Mouse (Mus musculus): ENCODE measurements at regions not wholly inside any gene's neighbourhood (a gene's known extent, or its start where the extent isn't known, plus 50 kb on each side); places are given as distances from the start of the nearest gene placed in this dataset.

DNA sequence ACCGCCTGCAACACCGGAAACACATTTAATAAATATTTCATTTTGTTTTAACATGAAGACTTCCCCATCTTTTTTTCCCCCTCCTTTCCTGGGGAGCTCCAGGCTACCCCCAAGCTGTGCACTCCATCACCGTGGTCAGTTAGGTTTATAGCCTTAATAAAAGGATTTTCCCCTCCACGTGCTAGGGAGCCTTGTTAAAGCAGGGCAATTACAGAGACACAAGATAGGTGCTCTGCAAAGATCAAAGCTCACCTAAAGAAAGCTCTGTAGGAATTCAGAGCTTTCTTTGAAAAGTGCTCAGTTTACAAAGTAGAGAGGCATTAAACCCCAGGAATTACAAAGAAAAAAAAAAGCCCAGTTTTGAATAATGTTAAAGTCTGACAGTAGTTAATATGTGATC is 61.6 kb upstream of the Etaa1 start:
- H3K27ac ChIP-seq (ENCODE audit: low read depth): no peak overlapping the region
- no peak overlapping the region for H3K4me3 ChIP-seq (ENCODE audit: low read depth, low read length)
- WGBS (ENCODE audit: insufficient replicate concordance): 46% methylated on average over 4 of the region's 4 CpGs
- no peak overlapping the region for H3K9ac ChIP-seq (replicated peaks)
- ATAC-seq (no peak), DNase-seq (no peak)
- TF ChIP-seq EP300 (IDR thresholded peaks at IDR 0.05; ENCODE audit: low read depth): no peak
- TF ChIP-seq CTCF (IDR thresholded peaks at IDR 0.05; ENCODE audit: low read depth): no peak
- no peaks in the 10 kb centered on the region for H3K36me3 ChIP-seq (replicated peaks; ENCODE audit: insufficient read depth, low read length)
- H3K4me1 ChIP-seq (ENCODE audit: insufficient read depth): no peaks in the 10 kb centered on the region; the same call in 1 of the 2 replicates
- H3K27me3 ChIP-seq (ENCODE audit: insufficient read depth, low read length): no peaks in the 10 kb centered on the region
- no peaks in the 10 kb centered on the region for H3K9me3 ChIP-seq (ENCODE audit: low read length)
- no peak overlapping the region for H3K4me2 ChIP-seq (ENCODE audit: low read depth, low read length)

- Histone ChIP-seq H3K4me3 (ENCODE audit: low read depth, low read length) (no peak overlapping the region), H3K4me1 (ENCODE audit: insufficient read depth) (no peaks in the 10 kb centered on the region; the same call in 1 of the 2 replicates), H3K27ac (ENCODE audit: low read depth) (no peak overlapping the region), H3K9me3 (ENCODE audit: low read length) (no peaks in the 10 kb centered on the region), H3K36me3 (replicated peaks; ENCODE audit: insufficient read depth, low read length) (no peaks in the 10 kb centered on the region), H3K4me2 (ENCODE audit: low read depth, low read length) (no peak overlapping the region), H3K27me3 (ENCODE audit: insufficient read depth, low read length) (no peaks in the 10 kb centered on the region), H3K9ac (replicated peaks) (no peak overlapping the region)
- 31% methylated on average over 9 of the region's 9 CpGs for WGBS (ENCODE audit: insufficient replicate concordance)
- no peak for DNase-seq
- TF ChIP-seq EP300 (IDR thresholded peaks at IDR 0.05; ENCODE audit: low read depth): no peak
- TF ChIP-seq CTCF (IDR thresholded peaks at IDR 0.05; ENCODE audit: low read depth): no peak
- ATAC-seq: no peak
Measured at GRCm38 (mm10) chr11:18014610-18015009, 60.9 kb upstream of the Etaa1 start.

DNA sequence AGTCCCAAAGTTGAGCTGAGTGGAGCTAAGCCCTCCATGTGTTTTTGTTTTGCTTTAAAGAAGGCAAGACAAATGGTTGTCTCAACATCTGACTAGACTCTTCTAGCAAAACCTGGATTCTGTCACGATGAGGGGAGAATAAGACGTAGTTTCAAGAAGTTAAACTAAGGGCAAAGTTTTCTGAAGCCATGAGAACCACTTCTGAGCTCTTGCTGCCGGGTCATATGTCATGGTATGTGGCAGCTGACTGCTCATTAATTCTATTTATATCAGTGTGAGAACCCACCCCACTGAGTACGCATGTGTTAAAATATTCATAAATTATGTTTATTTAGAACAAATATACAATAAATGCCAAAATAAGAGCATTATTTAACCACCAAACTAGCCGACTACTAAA is 58.4 kb upstream of the Etaa1 start:
- TF ChIP-seq CTCF (IDR thresholded peaks at IDR 0.05; ENCODE audit: low read depth): no peak
- no peak for TF ChIP-seq EP300 (IDR thresholded peaks at IDR 0.05; ENCODE audit: low read depth)
- DNase-seq: no peak
- no peaks in the 10 kb centered on the region; the same call in 1 of the 2 replicates for H3K4me1 ChIP-seq (ENCODE audit: insufficient read depth)
- H3K36me3 ChIP-seq (replicated peaks; ENCODE audit: insufficient read depth, low read length): no peaks in the 10 kb centered on the region
- no peaks in the 10 kb centered on the region for H3K9me3 ChIP-seq (ENCODE audit: low read length)
- no peak overlapping the region for H3K4me3 ChIP-seq (ENCODE audit: low read depth, low read length)
- 62% methylated on average over 5 of the region's 5 CpGs for WGBS (ENCODE audit: insufficient replicate concordance)
- H3K9ac ChIP-seq (replicated peaks): no peak overlapping the region
- H3K27ac ChIP-seq (ENCODE audit: low read depth): no peak overlapping the region
- no peak overlapping the region for H3K4me2 ChIP-seq (ENCODE audit: low read depth, low read length)
- no peaks in the 10 kb centered on the region for H3K27me3 ChIP-seq (ENCODE audit: insufficient read depth, low read length)
- ATAC-seq: no peak

DNA sequence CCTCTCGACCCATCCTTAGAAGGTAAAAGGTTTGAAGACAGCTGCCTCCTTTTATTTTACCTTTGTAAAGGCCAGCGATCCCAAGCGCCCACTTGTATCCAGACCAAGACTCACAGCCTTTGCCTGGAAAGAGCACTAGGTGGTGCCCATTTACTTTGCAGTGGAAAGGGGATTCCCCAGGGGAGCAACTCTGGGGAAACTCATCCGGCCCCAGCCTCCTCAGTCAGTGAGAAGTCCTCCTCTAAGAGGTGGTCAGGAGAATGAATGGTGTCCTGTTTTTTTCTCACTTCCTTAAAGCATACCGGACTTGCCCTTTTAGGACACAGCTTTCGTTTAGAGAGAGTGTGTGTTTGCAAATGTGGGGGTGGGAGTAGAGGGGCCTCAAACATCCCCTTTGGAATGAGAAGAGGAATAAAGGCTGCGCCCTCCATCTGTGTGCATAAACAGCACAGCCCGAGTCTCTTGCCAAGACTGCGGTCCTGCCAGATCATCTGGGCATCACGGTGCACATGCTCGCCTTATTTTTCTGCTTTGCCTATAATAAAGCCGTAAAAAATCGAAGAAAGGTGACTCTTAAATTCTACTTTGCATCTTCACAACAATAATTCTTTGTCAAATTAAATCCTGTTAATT is 57.5 kb upstream of the Etaa1 start:
- 16% methylated on average over 13 of the region's 13 CpGs for WGBS (ENCODE audit: insufficient replicate concordance)
- ATAC-seq: no peak
- peak overlapping the region; percentile 40 for H3K4me2 ChIP-seq (ENCODE audit: low read depth, low read length)

DNA sequence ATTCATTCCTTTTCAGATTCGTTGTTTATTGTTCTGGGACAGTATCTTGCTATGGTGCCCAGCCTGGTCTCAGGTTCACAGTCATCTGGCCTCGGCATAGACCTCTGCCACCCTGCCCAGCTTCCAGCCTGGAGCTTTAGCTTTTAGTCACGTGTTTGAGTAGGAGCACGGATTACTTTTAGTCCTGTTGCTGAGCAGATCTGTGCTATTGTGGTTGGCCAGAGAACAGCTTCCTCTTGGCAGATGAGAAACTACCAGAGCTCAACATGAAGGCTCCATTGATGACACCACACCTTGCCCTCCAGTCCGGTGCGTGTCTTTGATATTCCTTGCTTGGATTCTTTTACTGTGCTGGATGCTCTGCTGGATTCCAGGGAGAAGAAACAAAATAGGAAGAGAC is 54.5 kb upstream of the Etaa1 start:
- H3K4me1 ChIP-seq (ENCODE audit: insufficient read depth): no peaks in the 10 kb centered on the region; the same call in 1 of the 2 replicates
- TF ChIP-seq EP300 (IDR thresholded peaks at IDR 0.05; ENCODE audit: low read depth) (no peak), CTCF (IDR thresholded peaks at IDR 0.05; ENCODE audit: low read depth) (no peak)
- DNase-seq (no peak), ATAC-seq (no peak)
- H3K4me2 ChIP-seq (ENCODE audit: low read depth, low read length): no peak overlapping the region
- no peak overlapping the region for H3K9ac ChIP-seq (replicated peaks)
- H3K9me3 ChIP-seq (ENCODE audit: low read length): no peaks in the 10 kb centered on the region
- no peak overlapping the region for H3K27ac ChIP-seq (ENCODE audit: low read depth)
- H3K4me3 ChIP-seq (ENCODE audit: low read depth, low read length): no peak overlapping the region
- WGBS (ENCODE audit: insufficient replicate concordance): 71% methylated on average over 6 of the region's 6 CpGs
- H3K36me3 ChIP-seq (replicated peaks; ENCODE audit: insufficient read depth, low read length): no peaks in the 10 kb centered on the region
- no peaks in the 10 kb centered on the region for H3K27me3 ChIP-seq (ENCODE audit: insufficient read depth, low read length)

More for the DNA sequence above, 57.5 kb upstream of the Etaa1 start:
- Histone ChIP-seq H3K27ac (ENCODE audit: low read depth) (no peak overlapping the region), H3K4me3 (ENCODE audit: low read depth, low read length) (no peak overlapping the region), H3K27me3 (ENCODE audit: insufficient read depth, low read length) (no peaks in the 10 kb centered on the region), H3K9ac (replicated peaks) (no peak overlapping the region), H3K9me3 (ENCODE audit: low read length) (no peaks in the 10 kb centered on the region), H3K4me1 (ENCODE audit: insufficient read depth) (no peaks in the 10 kb centered on the region; the same call in 1 of the 2 replicates), H3K36me3 (replicated peaks; ENCODE audit: insufficient read depth, low read length) (no peaks in the 10 kb centered on the region)
- peak; percentile 16 for DNase-seq
- TF ChIP-seq CTCF (IDR thresholded peaks at IDR 0.05; ENCODE audit: low read depth) (peak; percentile 42), EP300 (IDR thresholded peaks at IDR 0.05; ENCODE audit: low read depth) (no peak)

Measured in liver, postnatal 0 days (tissue).